Comparison of ENCODE assay signal across 8 mouse cellular contexts in the genomic region with DNA sequence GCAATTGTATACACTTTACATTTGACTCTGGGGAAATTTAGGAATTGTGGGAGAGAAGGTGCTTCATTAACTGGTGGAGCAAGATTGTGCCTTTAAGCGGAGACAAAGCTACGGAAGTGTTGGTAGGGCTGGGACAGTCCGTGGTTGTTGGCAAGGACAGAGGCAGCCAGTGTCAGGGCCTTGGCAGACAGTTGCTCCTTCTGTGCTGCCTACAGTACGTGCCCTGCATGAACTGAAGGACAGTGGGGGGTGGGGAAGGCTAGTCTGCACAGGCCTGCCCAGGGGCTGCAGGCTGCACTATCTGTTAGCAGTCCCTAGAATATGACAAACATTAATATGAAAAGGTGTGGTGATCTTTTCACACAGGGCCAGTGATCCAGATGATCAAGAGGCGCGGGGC.
DNase-seq lines count a peak whose midpoint lies in the region; ATAC-seq lines count a peak whose summit lies in the region.

No protein-coding gene starts in this region.

- no peak overlapping the region for H3K9ac ChIP-seq in liver, embryonic 11.5 days (ENCODE audit: low read depth, low read length)

- H3K9me3 ChIP-seq in liver, embryonic 11.5 days (ENCODE audit: control insufficient read depth, low read length): no peaks in the 10 kb centered on the region

- H3K4me3 ChIP-seq in liver, embryonic 11.5 days (ENCODE audit: low read depth, low read length): no peak overlapping the region

- no peak for ATAC-seq in liver, embryonic 11.5 days (replicated peaks; ENCODE audit: low FRiP score)
- no peak for ATAC-seq in monocyte, adult 5-6 weeks (replicated peaks; ENCODE audit: insufficient number of reproducible peaks, low FRiP score, low TSS enrichment, poor library complexity, severe bottlenecking)

- peak; percentile 41 for DNase-seq in ovary, postnatal 36 days (ENCODE audit: low spot score)
- DNase-seq in ovary, postnatal 14 days (ENCODE audit: low spot score): no peak
- peak; percentile 54 to 68 for DNase-seq in frontal cortex, postnatal 10 days (ENCODE audit: low spot score in 2 of 2)
- peak; percentile 32 to 53 for DNase-seq in left cerebral cortex, adult 9 months (ENCODE audit: low spot score in 2 of 2)
- peak; percentile 45 for DNase-seq in telencephalon, adult 2 months (ENCODE audit: low read depth, low spot score)
- no peak for DNase-seq in natural killer cell, adult 2 months (ENCODE audit: low spot score in 2 of 2)
- no peak for DNase-seq in liver, embryonic 11.5 days (ENCODE audit: low spot score)

- 75% methylated on average over 6 of the region's 6 CpGs for WGBS in liver, embryonic 11.5 days

- H3K4me1 ChIP-seq in liver, embryonic 11.5 days (replicated peaks; ENCODE audit: control insufficient read depth, insufficient read depth, low read length): no peaks in the 10 kb centered on the region

- H3K27me3 ChIP-seq in liver, embryonic 11.5 days (replicated peaks; ENCODE audit: control insufficient read depth, insufficient read depth, low read length): no peaks in the 10 kb centered on the region

- H3K4me2 ChIP-seq in liver, embryonic 11.5 days: no peak overlapping the region

- H3K27ac ChIP-seq in liver, embryonic 11.5 days (ENCODE audit: low read depth, low read length): no peak overlapping the region

- no peaks in the 10 kb centered on the region for H3K36me3 ChIP-seq in liver, embryonic 11.5 days (ENCODE audit: control insufficient read depth, insufficient read depth, low read length)

Comparison
In these comparisons a context has a peak if more than half of its experiments do, and no peak if none do; other contexts are left out.
1. DNase-seq: peak in ovary, postnatal 36 days (single experiment), frontal cortex, postnatal 10 days (2 of 2), left cerebral cortex, adult 9 months (2 of 2) and telencephalon, adult 2 months (single experiment); none in ovary, postnatal 14 days (single experiment), natural killer cell, adult 2 months (0 of 2) and liver, embryonic 11.5 days (single experiment).